Mouse (Mus musculus): Measurements from ENCODE around the gene Snrpg.
"Not testable (repeated sequence)": the region's sequence is repeated elsewhere in the genome, so short reads cannot be mapped to it uniquely, and the experiment has no call there.

Snrpg gene

GRCm38 (mm10) chr6:86370764-86371339 is at the start of gene Snrpg:
Gene Snrpg (plus strand): TSS chr6:86371304.
- no peak for DNase-seq

GRCm38 (mm10) chr6:86322031-86322563 is 49.0 kb upstream of the Snrpg start:
- DNase-seq: no peak

- DNase-seq: no peak
Measured at GRCm38 (mm10) chr6:86322991-86323390, 48.1 kb upstream of the Snrpg start.

- no peak for DNase-seq
Measured at GRCm38 (mm10) chr6:86324400-86324799, 46.7 kb upstream of the Snrpg start.

- no peak for DNase-seq
Measured at GRCm38 (mm10) chr6:86325646-86326045, 45.5 kb upstream of the Snrpg start.

GRCm38 (mm10) chr6:86326866-86327265 is 44.2 kb upstream of the Snrpg start:
- no peak for DNase-seq

- no peak for DNase-seq
Measured at GRCm38 (mm10) chr6:86328369-86328768, 42.7 kb upstream of the Snrpg start.

- DNase-seq: no peak
Measured at GRCm38 (mm10) chr6:86329943-86330342, 41.2 kb upstream of the Snrpg start.

- DNase-seq: peak; percentile 5 to 23
Measured at GRCm38 (mm10) chr6:86335121-86335849, 35.8 kb upstream of the Snrpg start.

- DNase-seq: no peak
Measured at GRCm38 (mm10) chr6:86335860-86336259, 35.2 kb upstream of the Snrpg start.

GRCm38 (mm10) chr6:86336340-86336739 is 34.8 kb upstream of the Snrpg start:
- DNase-seq: not testable (repeated sequence)

GRCm38 (mm10) chr6:86343656-86344055 is 27.4 kb upstream of the Snrpg start:
- no peak for DNase-seq

- DNase-seq: no peak
Measured at GRCm38 (mm10) chr6:86346063-86346462, 25.0 kb upstream of the Snrpg start.

GRCm38 (mm10) chr6:86349257-86349656 is 21.8 kb upstream of the Snrpg start:
- no peak for DNase-seq

- DNase-seq: no peak
Measured at GRCm38 (mm10) chr6:86354948-86355347, 16.2 kb upstream of the Snrpg start.

GRCm38 (mm10) chr6:86356956-86357355 is 14.1 kb upstream of the Snrpg start:
- no peak for DNase-seq

GRCm38 (mm10) chr6:86360691-86361090 is 10.4 kb upstream of the Snrpg start:
- DNase-seq: peak; percentile 77 to 79

- no peak for DNase-seq
Measured at GRCm38 (mm10) chr6:86361373-86361772, 9.7 kb upstream of the Snrpg start.

- peak; percentile 76 for DNase-seq
Measured at GRCm38 (mm10) chr6:86364442-86365141, 6.5 kb upstream of the Snrpg start.

- DNase-seq: peak; percentile 93
Measured at GRCm38 (mm10) chr6:86365371-86366124, 5.6 kb upstream of the Snrpg start, which contains the start of gene Fam136a. Gene Fam136a (plus strand): TSS chr6:86365646.

GRCm38 (mm10) chr6:86366125-86366852 is 4.8 kb upstream of the Snrpg start:
- DNase-seq: peak; percentile 70 to 73

- no peak for DNase-seq
Measured at GRCm38 (mm10) chr6:86366853-86367249, 4.3 kb upstream of the Snrpg start.
